Mouse (Mus musculus): ENCODE data around the gene Chrdl2. TPM values are rescaled to one million over a fixed set of nuclear protein-coding genes. Genes with fewer than 3 reads are reported as not detected.
"Not testable (repeated sequence)": the region's sequence is repeated elsewhere in the genome, so short reads cannot be mapped to it uniquely, and the experiment has no call there.

Gene Chrdl2
- not detected in 2 replicates for total RNA-seq (2017)

- ATAC-seq (replicated peaks in 1 of 2; ENCODE audit: insufficient read depth in 1 of 2, low FRiP score in 2 of 2, low TSS enrichment in 1 of 2, low read depth in 1 of 2, poor library complexity in 2 of 2, severe bottlenecking in 2 of 2) = peak; percentile 22 to 24; a peak in 1 of 4 replicates
Observed at GRCm38 (mm10) chr7:100005790-100006189, at the start of gene Chrdl2. TSS of gene Chrdl2 (plus strand) at chr7:100006172.

- no peak for ATAC-seq (replicated peaks in 1 of 2; ENCODE audit: insufficient read depth in 1 of 2, low FRiP score in 2 of 2, low TSS enrichment in 1 of 2, low read depth in 1 of 2, poor library complexity in 2 of 2, severe bottlenecking in 2 of 2)
Observed at GRCm38 (mm10) chr7:99957226-99957965, 48.6 kb upstream of the Chrdl2 start.

DNA sequence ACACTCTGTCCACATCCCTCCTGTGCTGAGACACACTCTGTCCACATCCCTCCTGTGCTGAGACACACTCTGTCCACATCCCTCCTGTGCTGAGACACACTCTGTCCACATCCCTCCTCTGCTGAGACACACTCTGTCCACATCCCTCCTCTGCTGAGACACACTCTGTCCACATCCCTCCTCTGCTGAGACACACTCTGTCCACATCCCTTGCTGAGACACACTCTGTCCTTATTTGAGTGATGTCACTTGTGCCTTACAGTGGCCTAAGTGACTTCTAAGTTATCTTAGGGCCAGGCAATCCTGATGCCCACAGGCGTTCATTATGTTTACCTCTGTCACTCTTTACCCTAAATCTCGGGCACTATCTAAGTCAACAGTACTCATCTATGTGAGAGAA, 45.4 kb upstream of the Chrdl2 start:
- ATAC-seq (replicated peaks in 1 of 2; ENCODE audit: insufficient read depth in 1 of 2, low FRiP score in 2 of 2, low TSS enrichment in 1 of 2, low read depth in 1 of 2, poor library complexity in 2 of 2, severe bottlenecking in 2 of 2) = not testable (repeated sequence)

- ATAC-seq (replicated peaks in 1 of 2; ENCODE audit: insufficient read depth in 1 of 2, low FRiP score in 2 of 2, low TSS enrichment in 1 of 2, low read depth in 1 of 2, poor library complexity in 2 of 2, severe bottlenecking in 2 of 2) = no peak
Observed at GRCm38 (mm10) chr7:99961518-99961917, 44.5 kb upstream of the Chrdl2 start.

GRCm38 (mm10) chr7:99962536-99963236, 43.3 kb upstream of the Chrdl2 start:
- ATAC-seq (replicated peaks in 1 of 2; ENCODE audit: insufficient read depth in 1 of 2, low FRiP score in 2 of 2, low TSS enrichment in 1 of 2, low read depth in 1 of 2, poor library complexity in 2 of 2, severe bottlenecking in 2 of 2) = peak; percentile 69 to 81

GRCm38 (mm10) chr7:99963237-99963860, 42.6 kb upstream of the Chrdl2 start:
- 0 out of 4 replicates have a peak, but pooled peaks of 1 of the 2 experiments have one; percentile 18 for ATAC-seq (replicated peaks in 1 of 2; ENCODE audit: insufficient read depth in 1 of 2, low FRiP score in 2 of 2, low TSS enrichment in 1 of 2, low read depth in 1 of 2, poor library complexity in 2 of 2, severe bottlenecking in 2 of 2)

- peak; percentile 16 to 24; a peak in 1 of 4 replicates for ATAC-seq (replicated peaks in 1 of 2; ENCODE audit: insufficient read depth in 1 of 2, low FRiP score in 2 of 2, low TSS enrichment in 1 of 2, low read depth in 1 of 2, poor library complexity in 2 of 2, severe bottlenecking in 2 of 2)
Observed at GRCm38 (mm10) chr7:99965020-99965841, 40.7 kb upstream of the Chrdl2 start.

DNA sequence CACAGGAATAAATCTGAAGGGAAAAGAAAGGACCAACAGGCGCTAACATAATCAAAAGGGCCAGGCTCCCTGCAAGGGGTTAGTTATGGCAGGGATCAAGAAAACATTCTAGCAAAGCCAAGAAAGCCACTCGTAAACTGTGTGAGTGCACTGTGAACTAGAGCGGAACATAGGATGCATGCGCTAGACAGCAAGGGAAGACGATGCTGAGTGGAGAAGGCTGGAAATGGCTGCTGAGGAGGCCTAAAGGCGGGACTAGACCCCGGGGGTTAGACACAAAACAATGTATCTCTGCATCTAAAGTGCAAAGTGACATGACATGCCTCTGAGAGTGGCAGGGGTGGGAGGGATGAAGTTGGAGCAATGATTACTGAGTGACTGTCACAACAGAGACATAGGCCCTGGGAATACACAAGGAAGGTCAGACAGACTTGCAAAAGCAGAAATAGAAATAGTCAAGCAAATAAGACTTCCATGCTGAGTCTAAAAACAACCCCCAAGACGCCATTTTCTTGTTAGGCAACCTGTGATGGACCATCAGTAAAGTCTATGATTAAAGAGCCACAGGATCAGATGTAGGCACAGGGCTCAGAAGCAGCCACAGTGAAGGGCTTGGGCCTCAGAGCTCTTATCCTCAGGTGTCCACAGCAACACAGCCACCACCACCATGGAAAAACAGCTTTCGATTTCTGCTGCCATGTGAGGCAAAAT, 39.8 kb upstream of the Chrdl2 start:
- no peak for ATAC-seq (replicated peaks in 1 of 2; ENCODE audit: insufficient read depth in 1 of 2, low FRiP score in 2 of 2, low TSS enrichment in 1 of 2, low read depth in 1 of 2, poor library complexity in 2 of 2, severe bottlenecking in 2 of 2)

GRCm38 (mm10) chr7:99969151-99969550, 36.8 kb upstream of the Chrdl2 start:
- ATAC-seq (replicated peaks in 1 of 2; ENCODE audit: insufficient read depth in 1 of 2, low FRiP score in 2 of 2, low TSS enrichment in 1 of 2, low read depth in 1 of 2, poor library complexity in 2 of 2, severe bottlenecking in 2 of 2) = no peak

DNA sequence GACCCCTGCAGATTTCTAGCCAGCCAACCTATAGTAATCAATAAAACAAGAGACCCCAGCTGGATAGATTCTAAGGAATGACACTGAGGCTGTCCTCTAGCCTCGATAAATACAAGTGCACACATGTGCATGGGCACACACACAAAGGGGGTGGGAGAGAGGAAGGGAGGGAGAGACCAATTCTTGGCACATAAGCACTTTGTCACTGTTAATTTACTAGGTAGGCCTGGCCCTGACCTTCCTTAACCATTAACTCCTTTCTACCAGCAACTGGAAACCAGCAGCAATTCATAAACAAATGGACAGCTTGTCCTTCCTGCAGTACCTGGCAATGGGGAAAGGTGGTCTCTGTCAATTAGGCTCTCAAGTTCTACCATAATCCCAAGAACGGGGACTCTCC, 34.0 kb upstream of the Chrdl2 start:
- ATAC-seq (replicated peaks in 1 of 2; ENCODE audit: insufficient read depth in 1 of 2, low FRiP score in 2 of 2, low TSS enrichment in 1 of 2, low read depth in 1 of 2, poor library complexity in 2 of 2, severe bottlenecking in 2 of 2) = no peak

DNA sequence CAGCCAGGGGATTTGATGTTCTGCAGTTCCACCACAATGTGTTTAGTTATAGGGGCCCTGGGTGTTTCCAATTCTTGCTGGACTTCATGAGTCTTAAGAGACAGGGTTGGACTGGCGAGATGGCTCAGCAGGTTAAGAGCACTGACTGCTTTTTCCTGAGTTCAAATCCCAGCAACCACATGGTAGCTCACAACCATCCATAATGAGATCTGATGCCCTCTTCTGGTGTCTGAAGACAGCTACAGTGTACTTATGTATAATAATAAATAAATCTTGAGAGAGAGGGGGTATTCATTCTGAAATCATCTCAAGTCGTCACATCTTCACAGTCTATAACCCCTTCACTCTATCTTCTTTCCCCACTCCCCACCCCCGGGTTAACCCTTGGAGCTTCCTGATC, 33.1 kb upstream of the Chrdl2 start:
- not testable (repeated sequence) for ATAC-seq (replicated peaks in 1 of 2; ENCODE audit: insufficient read depth in 1 of 2, low FRiP score in 2 of 2, low TSS enrichment in 1 of 2, low read depth in 1 of 2, poor library complexity in 2 of 2, severe bottlenecking in 2 of 2)

DNA sequence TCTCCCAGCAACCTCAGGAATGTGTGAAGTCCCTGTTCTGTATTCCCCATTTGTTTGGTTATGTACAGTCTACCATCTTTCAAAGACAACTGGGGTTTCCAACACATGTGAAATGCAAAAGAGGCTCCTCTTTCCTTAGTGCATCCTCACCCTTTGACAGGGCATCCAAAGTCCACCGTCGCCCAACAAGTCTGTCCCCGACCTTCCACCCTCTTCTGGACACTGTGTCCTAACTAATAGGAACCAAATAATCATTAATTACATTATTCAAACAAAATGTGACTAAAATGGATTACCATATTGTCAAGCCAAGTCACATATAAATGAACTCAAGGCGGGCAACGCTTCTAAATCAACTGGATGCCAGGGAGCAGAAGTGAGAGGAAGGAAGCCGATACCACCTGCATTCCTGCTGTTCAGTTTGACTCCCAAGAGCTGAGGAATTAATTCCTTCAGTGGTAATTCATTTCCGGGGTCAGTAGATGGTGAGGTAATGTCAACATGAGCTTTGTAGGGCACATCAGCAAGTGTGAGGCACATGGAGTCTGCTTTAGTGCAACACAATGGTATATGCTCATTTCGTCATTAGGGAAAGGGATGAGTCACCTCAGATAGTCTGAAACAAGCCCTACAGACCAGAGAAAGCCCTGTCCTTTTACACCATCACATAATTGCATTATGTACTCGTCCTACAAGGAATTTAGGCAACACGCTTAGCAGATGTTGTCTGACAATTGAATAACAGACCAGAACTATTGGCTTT, 31.6 kb upstream of the Chrdl2 start:
- ATAC-seq (replicated peaks in 1 of 2; ENCODE audit: insufficient read depth in 1 of 2, low FRiP score in 2 of 2, low TSS enrichment in 1 of 2, low read depth in 1 of 2, poor library complexity in 2 of 2, severe bottlenecking in 2 of 2) = peak in 1 of 2 experiments; percentile 21; a peak in 2 of 4 replicates

GRCm38 (mm10) chr7:99975819-99976575, 30.0 kb upstream of the Chrdl2 start:
- ATAC-seq (replicated peaks in 1 of 2; ENCODE audit: insufficient read depth in 1 of 2, low FRiP score in 2 of 2, low TSS enrichment in 1 of 2, low read depth in 1 of 2, poor library complexity in 2 of 2, severe bottlenecking in 2 of 2) = no peak

DNA sequence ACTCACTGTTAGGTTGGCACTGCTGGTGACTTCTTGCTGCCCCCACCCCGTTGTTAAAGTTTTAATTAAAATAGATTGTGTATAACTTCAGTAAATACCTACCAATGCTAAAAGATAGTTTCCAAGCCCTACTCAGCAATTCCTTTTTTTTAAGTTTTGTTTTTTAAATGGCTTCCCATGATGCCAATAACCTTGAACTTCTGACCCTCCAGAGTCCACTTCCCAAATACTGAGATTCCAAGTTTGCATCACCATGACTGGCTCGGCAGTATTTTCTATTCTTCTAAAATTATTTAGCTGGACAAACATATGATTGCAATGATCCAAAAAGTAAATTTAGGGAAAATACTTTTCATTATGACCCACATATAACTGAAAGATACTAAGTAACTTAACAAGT, 27.9 kb upstream of the Chrdl2 start:
- ATAC-seq (replicated peaks in 1 of 2; ENCODE audit: insufficient read depth in 1 of 2, low FRiP score in 2 of 2, low TSS enrichment in 1 of 2, low read depth in 1 of 2, poor library complexity in 2 of 2, severe bottlenecking in 2 of 2) = no peak

DNA sequence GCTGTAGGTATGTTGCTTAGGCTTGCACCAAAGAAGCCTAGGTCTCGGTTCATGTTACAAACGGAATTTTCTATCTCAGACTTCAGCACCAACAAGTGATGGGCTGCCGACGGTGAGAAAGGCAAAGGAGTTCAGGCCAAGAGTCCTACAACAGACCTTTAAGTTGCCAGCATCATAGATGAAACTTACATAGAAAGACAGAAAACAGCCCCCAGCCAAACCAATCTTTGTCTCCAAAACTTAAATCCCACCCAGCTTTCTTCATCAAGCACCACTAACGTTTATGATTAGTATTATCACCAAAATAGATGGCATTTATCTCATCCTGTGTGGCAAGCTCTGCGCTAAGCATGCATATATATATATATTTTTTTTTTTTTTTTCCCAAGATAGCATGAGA, 26.9 kb upstream of the Chrdl2 start:
- ATAC-seq (replicated peaks in 1 of 2; ENCODE audit: insufficient read depth in 1 of 2, low FRiP score in 2 of 2, low TSS enrichment in 1 of 2, low read depth in 1 of 2, poor library complexity in 2 of 2, severe bottlenecking in 2 of 2) = no peak

All from hematopoietic stem cell, adult 5-6 weeks (primary cell).